ENCODE assay signal across 8 mouse cellular contexts in the genomic region with DNA sequence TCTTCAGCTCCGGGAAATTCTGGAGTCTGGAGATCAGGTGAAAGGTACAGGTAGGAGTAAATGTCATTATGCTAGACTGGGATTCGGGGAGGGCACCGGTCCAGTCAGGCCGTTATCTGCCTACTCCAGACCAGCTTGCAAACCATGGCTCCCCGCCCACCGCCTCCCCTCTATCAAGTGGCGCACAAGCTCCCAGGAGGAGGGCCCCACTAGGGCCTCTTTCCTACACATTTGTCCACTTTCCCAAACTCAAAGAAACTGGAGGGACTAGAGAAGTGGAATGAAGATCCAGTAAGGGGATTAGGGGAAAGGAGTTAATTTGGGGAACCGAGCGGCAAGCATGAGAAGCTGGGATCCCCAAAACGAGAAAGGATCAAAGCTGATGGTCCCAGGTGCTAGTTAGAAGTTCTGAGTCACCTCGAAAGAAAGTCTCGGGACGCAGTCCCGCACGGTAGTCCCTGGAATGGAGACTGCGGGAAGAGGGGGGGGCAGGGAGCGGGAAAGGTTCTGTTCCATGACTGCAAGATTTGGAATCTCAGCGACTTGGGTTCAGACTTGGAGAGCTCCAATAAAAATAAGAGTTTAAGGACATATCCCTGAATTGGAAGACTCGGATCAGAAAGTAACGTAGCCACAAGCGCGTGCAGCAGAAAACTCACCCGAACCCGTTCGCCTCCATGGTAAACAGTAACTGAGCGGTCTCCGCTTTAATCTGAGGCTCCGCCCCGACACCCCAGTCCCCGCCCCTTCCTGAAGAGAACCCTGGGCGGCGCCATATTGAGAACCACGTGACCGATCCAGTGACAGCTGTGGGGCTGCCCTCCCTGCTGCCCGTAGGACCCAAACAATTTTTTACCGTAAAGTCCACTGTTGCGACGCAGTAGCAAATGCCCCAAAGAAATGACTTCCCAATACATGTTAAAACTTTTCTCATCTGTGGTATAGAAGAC. TPM values are rescaled to one million over a fixed set of nuclear protein-coding genes. Genes with fewer than 3 reads are reported as not detected.
A peak's percentile ranks its signal among the peaks of the same experiment; 100 is the strongest.
DNase-seq lines count a peak whose midpoint lies in the region; ATAC-seq lines count a peak whose summit lies in the region.

Urod (minus strand) TSS at position 742 of the 950 bp plus-strand sequence.

- H3K4me2 ChIP-seq in hindbrain, embryonic 16.5 days (ENCODE audit: low read length): peak within 1 kb of the TSS; percentile 98

- peak within 1 kb of the TSS; percentile 90 for H3K9ac ChIP-seq in hindbrain, embryonic 16.5 days (ENCODE audit: low read depth, low read length)

- no peaks in the 10 kb centered on the region for H3K79me2 ChIP-seq in macrophage (ENCODE audit: inconsistent target)

- H3K4me3 ChIP-seq in hindbrain, embryonic 16.5 days (ENCODE audit: low read length): peak within 1 kb of the TSS; percentile 100
- H3K4me3 ChIP-seq in macrophage (ENCODE audit: inconsistent target): peak within 1 kb of the TSS; percentile 86

- H3K27me3 ChIP-seq in hindbrain, embryonic 16.5 days (replicated peaks; ENCODE audit: control insufficient read depth, insufficient read depth, low read length): no peaks in the 10 kb centered on the region

- peak within 1 kb of the TSS; percentile 88 for H3K27ac ChIP-seq in hindbrain, embryonic 16.5 days (ENCODE audit: low read depth, low read length)
- peak within 1 kb of the TSS; percentile 14 for H3K27ac ChIP-seq in macrophage

- ATAC-seq in hindbrain, embryonic 16.5 days: peak; percentile 91

- H3K9me3 ChIP-seq in hindbrain, embryonic 16.5 days (ENCODE audit: control insufficient read depth, low read length): no peaks in the 10 kb centered on the region

- H3K36me3 ChIP-seq in hindbrain, embryonic 16.5 days (ENCODE audit: control insufficient read depth, insufficient read depth, low read length): peaks cover 5% of the 10 kb centered on the region; the same call in 1 of the 2 replicates
- peaks cover 8% of the 10 kb centered on the region for H3K36me3 ChIP-seq in macrophage (ENCODE audit: inconsistent target)

- peaks cover 22% of the 10 kb centered on the region for H3K4me1 ChIP-seq in hindbrain, embryonic 16.5 days (ENCODE audit: control insufficient read depth, insufficient read depth, low read depth, low read length)

- WGBS in hindbrain, embryonic 16.5 days: 2% methylated on average over 38 of the region's 38 CpGs
- 2% methylated on average over 36 of the region's 38 CpGs for WGBS in macrophage (ENCODE audit: missing documents)

- peak; percentile 95 for DNase-seq in T-cell, adult 2 months (ENCODE audit: low spot score)
- peak; percentile 94 to 95 for DNase-seq in cerebellum, postnatal 36 days
- peak; percentile 97 for DNase-seq in gastrocnemius, adult 18-20 months (ENCODE audit: low spot score)
- DNase-seq in left cerebral cortex, adult 18-20 months (ENCODE audit: low spot score in 2 of 2): peak; percentile 93 to 94
- DNase-seq in right cerebral cortex, adult 18-20 months: peak; percentile 96
- DNase-seq in urinary bladder, postnatal 10 days (ENCODE audit: low spot score): peak; percentile 60

RNA-seq across cellular contexts. Expression of gene Urod, which starts in this region (rescaled TPM):
- 10 to 100 TPM; 56.7 to 58.3 TPM for total RNA-seq in gastrocnemius, adult 18-20 months (2021)
- polyA plus RNA-seq in hindbrain, embryonic 16.5 days (2015; fragmentation: Nextera tagmentation; extraction: Ambion mirVana): 59.8 and 60.2 TPM in 2 replicates
- total RNA-seq in left cerebral cortex, adult 18-20 months (2021): 10 to 100 TPM; 63.7 to 68.4 TPM
- total RNA-seq in macrophage (2018; cell fraction: chromatin; rRNA removed): 10 to 100 TPM in 14 of 26 experiments, 1 to 10 TPM in 12; 1.9 to 35.4 (median 13.8) TPM
- 10 to 100 TPM; 12.1 to 36.4 (median 19.7) TPM for total RNA-seq in macrophage (2018; cell fraction: cytosol; rRNA removed)
- total RNA-seq in macrophage (2018; cell fraction: nucleus; rRNA removed): 10 to 100 TPM in 17 of 26 experiments, 1 to 10 TPM in 9; 6.4 to 33.2 (median 13.6) TPM
- polyA plus RNA-seq in macrophage (2018): 15.8 to 37.4 TPM (median 21.5 TPM) in 3 replicates

Comparison
In these comparisons a context has a peak if more than half of its experiments do, and no peak if none do; other contexts are left out.
1. Peak in every context shown above with its lines: DNase-seq, ATAC-seq, H3K4me3 ChIP-seq and H3K27ac ChIP-seq.